Mouse (Mus musculus): ENCODE data around the gene N4bp1. TPM values are rescaled to one million over a fixed set of nuclear protein-coding genes. Genes with fewer than 3 reads are reported as not detected.

N4bp1 gene
- polyA plus RNA-seq, 1 experiment from 2014 or later = 12.5 TPM

DNA sequence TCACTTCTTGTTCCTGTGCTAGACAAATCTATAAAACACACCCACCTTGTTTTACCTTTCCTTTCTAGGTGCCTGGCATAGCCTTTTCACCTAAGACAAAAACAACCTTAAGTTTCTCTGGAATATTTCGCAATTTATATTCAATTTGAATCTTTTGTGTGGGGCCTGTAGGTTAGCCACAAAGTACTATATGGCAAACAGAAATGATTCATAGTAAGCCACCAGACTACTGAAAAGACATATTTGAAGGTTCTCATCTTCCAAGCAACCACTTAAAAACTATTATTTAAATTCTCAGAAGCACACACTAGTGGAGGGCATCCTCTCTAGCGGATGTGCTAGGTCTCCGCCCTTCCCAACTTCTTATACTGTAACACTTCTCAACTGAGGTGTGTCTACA lies 32.6 kb downstream of the N4bp1 start:
- no peaks in the 10 kb centered on the region for H3K4me1 ChIP-seq
- WGBS = 93% methylated on average over 3 of the region's 3 CpGs
- peaks cover 22% of the 10 kb centered on the region for H3K36me3 ChIP-seq
- no peak overlapping the region for H3K9ac ChIP-seq
- no peaks in the 10 kb centered on the region for H3K9me3 ChIP-seq
- no peaks in the 10 kb centered on the region for H3K27me3 ChIP-seq
- no peak for ATAC-seq (ENCODE audit: insufficient number of reproducible peaks, insufficient read depth, low FRiP score, low TSS enrichment)
- H3K4me2 ChIP-seq (replicated peaks) = no peak overlapping the region
- no peak overlapping the region for H3K27ac ChIP-seq
- H3K4me3 ChIP-seq = no peak overlapping the region

DNA sequence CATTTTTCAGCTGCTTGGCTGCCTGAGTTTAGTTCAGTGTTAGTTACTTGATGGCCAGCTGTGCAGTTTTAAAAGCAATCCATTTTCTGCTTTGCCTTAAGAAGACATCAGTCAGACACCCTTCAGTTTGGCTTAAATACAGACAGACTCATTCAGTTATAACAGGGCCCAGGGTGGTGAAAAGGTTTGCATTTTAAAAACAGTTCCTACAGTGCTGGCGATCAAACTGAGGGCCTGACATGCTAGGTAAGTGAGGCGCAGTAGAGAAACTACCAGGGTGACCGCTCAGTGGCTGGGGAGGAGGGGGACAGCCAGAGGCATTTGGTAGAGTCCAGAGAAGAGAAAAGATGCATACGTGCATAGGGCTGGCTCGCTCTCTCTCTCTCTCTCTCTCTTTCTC lies 36.2 kb downstream of the N4bp1 start:
- 85% methylated on average over 5 of the region's 5 CpGs for WGBS
- no peak overlapping the region for H3K4me3 ChIP-seq
- H3K9ac ChIP-seq = no peak overlapping the region
- no peaks in the 10 kb centered on the region for H3K9me3 ChIP-seq
- H3K36me3 ChIP-seq = peaks cover 45% of the 10 kb centered on the region
- H3K4me1 ChIP-seq = no peaks in the 10 kb centered on the region
- no peak for ATAC-seq (ENCODE audit: insufficient number of reproducible peaks, insufficient read depth, low FRiP score, low TSS enrichment)
- no peak overlapping the region for H3K27ac ChIP-seq
- H3K4me2 ChIP-seq (replicated peaks) = no peak overlapping the region
- H3K27me3 ChIP-seq = no peaks in the 10 kb centered on the region

GRCm38 (mm10) chr8:86848401-86848800 lies 36.7 kb downstream of the N4bp1 start:
- H3K9ac ChIP-seq = no peak overlapping the region
- H3K36me3 ChIP-seq = peaks cover 50% of the 10 kb centered on the region
- ATAC-seq (ENCODE audit: insufficient number of reproducible peaks, insufficient read depth, low FRiP score, low TSS enrichment) = no peak

GRCm38 (mm10) chr8:86847091-86847490 lies 38.0 kb downstream of the N4bp1 start:
- 48% methylated on average over 3 of the region's 3 CpGs for WGBS
- H3K4me3 ChIP-seq = no peak overlapping the region
- H3K4me2 ChIP-seq (replicated peaks) = no peak overlapping the region
- no peaks in the 10 kb centered on the region for H3K4me1 ChIP-seq
- no peak for ATAC-seq (ENCODE audit: insufficient number of reproducible peaks, insufficient read depth, low FRiP score, low TSS enrichment)
- H3K9ac ChIP-seq = no peak overlapping the region
- H3K36me3 ChIP-seq = peaks cover 63% of the 10 kb centered on the region
- no peaks in the 10 kb centered on the region for H3K9me3 ChIP-seq
- H3K27me3 ChIP-seq = no peaks in the 10 kb centered on the region
- no peak overlapping the region for H3K27ac ChIP-seq

More at GRCm38 (mm10) chr8:86848401-86848800, 36.7 kb downstream of the N4bp1 start:
- Histone ChIP-seq H3K4me1 (no peaks in the 10 kb centered on the region), H3K27ac (0 out of 2 replicates have a peak overlapping the region, but pooled peaks have one; percentile 30), H3K9me3 (no peaks in the 10 kb centered on the region), H3K27me3 (no peaks in the 10 kb centered on the region), H3K4me3 (no peak overlapping the region), H3K4me2 (replicated peaks) (no peak overlapping the region)
- WGBS = 87% methylated on average over 6 of the region's 6 CpGs

DNA sequence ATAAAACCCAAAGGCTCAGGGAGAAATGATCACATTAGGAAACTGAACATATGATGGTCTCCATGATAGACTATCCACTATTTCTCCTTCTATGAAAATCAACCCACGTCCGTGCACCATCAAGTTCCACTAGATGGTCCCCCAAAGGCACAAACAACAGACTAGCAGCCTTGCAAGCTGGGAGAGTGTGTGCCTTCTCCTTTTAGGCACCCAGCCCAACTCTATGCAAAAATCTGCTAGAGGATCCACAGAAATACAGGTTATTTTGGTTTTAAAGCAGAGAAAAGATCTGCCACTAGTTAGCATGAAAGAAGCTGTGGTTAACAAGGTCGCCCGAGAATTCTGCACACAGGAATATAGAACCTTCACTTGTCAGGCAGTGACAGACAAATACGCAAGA lies 39.2 kb downstream of the N4bp1 start:
- no peak overlapping the region for H3K27ac ChIP-seq
- ATAC-seq (ENCODE audit: insufficient number of reproducible peaks, insufficient read depth, low FRiP score, low TSS enrichment) = no peak
- H3K4me2 ChIP-seq (replicated peaks) = no peak overlapping the region
- no peaks in the 10 kb centered on the region for H3K4me1 ChIP-seq
- no peaks in the 10 kb centered on the region for H3K27me3 ChIP-seq
- H3K36me3 ChIP-seq = peaks cover 72% of the 10 kb centered on the region
- no peaks in the 10 kb centered on the region for H3K9me3 ChIP-seq
- H3K4me3 ChIP-seq = no peak overlapping the region
- H3K9ac ChIP-seq = no peak overlapping the region
- 93% methylated on average over 5 of the region's 5 CpGs for WGBS

DNA sequence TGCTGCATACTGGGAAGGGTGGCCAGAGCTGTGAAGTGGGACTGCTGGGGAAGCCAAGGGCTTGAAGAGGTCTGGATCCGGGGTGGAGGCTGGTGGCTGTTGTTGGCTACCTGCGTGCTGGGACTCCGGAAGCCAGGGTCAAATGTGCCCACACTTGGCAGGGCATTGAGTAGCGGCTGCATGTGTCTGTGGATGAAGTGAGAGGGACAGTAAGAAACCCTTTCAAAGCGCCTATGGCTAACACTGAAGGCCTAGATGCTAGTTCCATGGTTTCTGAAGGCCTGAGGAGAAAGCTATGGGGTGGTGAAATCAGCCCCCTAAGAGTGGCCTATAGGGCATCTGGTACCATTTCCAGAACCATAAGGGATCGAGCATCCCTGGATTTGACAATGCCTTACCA lies 40.2 kb downstream of the N4bp1 start:
- ATAC-seq (ENCODE audit: insufficient number of reproducible peaks, insufficient read depth, low FRiP score, low TSS enrichment) = no peak
- Histone ChIP-seq H3K27me3 (no peaks in the 10 kb centered on the region), H3K4me1 (no peaks in the 10 kb centered on the region), H3K4me3 (no peak overlapping the region), H3K27ac (no peak overlapping the region), H3K9ac (no peak overlapping the region), H3K9me3 (no peaks in the 10 kb centered on the region), H3K4me2 (replicated peaks) (no peak overlapping the region), H3K36me3 (peaks cover 78% of the 10 kb centered on the region)
- 93% methylated on average over 6 of the region's 6 CpGs for WGBS

- H3K4me1 ChIP-seq = no peaks in the 10 kb centered on the region
- H3K36me3 ChIP-seq = peaks cover 77% of the 10 kb centered on the region
- no peaks in the 10 kb centered on the region for H3K9me3 ChIP-seq
- H3K27ac ChIP-seq = no peak overlapping the region
- no peak overlapping the region for H3K9ac ChIP-seq
- H3K4me3 ChIP-seq = no peak overlapping the region
- H3K4me2 ChIP-seq (replicated peaks) = no peak overlapping the region
- 76% methylated on average over 8 of the region's 8 CpGs for WGBS
- H3K27me3 ChIP-seq = no peaks in the 10 kb centered on the region
- no peak for ATAC-seq (ENCODE audit: insufficient number of reproducible peaks, insufficient read depth, low FRiP score, low TSS enrichment)
These were observed 41.2 kb downstream of the N4bp1 start for GRCm38 (mm10) chr8:86843896-86844295.

- Histone ChIP-seq H3K4me2 (replicated peaks) (no peak overlapping the region), H3K9ac (no peak overlapping the region), H3K27ac (no peak overlapping the region), H3K36me3 (peaks cover 63% of the 10 kb centered on the region), H3K4me3 (no peak overlapping the region), H3K4me1 (no peaks in the 10 kb centered on the region), H3K27me3 (no peaks in the 10 kb centered on the region), H3K9me3 (no peaks in the 10 kb centered on the region)
- no peak for ATAC-seq (ENCODE audit: insufficient number of reproducible peaks, insufficient read depth, low FRiP score, low TSS enrichment)
- WGBS = 90% methylated on average over 8 of the region's 8 CpGs
These were observed 43.3 kb downstream of the N4bp1 start for GRCm38 (mm10) chr8:86841556-86842309.

DNA sequence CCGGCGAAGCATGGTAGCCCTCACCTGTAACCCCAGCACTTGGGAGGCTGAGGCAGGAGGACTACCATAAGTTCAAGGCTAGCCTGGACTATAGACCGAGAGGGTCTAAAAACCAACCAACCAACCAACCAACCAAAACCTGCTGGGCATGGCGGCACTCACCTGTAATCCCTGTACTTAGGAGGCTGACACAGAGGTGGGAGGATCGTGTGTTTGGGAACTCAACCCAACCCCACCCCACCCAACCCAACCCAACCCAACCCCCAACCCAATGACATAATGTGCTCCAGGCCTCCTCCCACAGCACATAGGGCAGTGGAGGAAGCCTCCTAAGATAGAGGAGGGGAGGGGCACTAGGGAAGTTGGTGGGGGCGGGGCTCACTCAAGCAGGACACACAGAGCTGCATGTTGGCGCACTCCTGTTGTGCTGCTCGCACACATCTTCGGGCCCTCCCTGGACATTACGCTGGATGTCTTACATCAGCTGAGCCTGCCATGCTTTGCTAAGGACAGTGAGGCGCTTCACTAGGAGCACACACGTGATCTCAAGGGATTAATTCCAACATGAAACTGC lies 44.9 kb downstream of the N4bp1 start:
- no peaks in the 10 kb centered on the region for H3K9me3 ChIP-seq
- H3K36me3 ChIP-seq = peaks cover 50% of the 10 kb centered on the region
- WGBS = 93% methylated on average over 12 of the region's 12 CpGs
- H3K27me3 ChIP-seq = no peaks in the 10 kb centered on the region
- H3K4me3 ChIP-seq = no peak overlapping the region
- no peak overlapping the region for H3K27ac ChIP-seq
- no peak overlapping the region for H3K4me2 ChIP-seq (replicated peaks)
- H3K4me1 ChIP-seq = no peaks in the 10 kb centered on the region
- no peak for ATAC-seq (ENCODE audit: insufficient number of reproducible peaks, insufficient read depth, low FRiP score, low TSS enrichment)
- H3K9ac ChIP-seq = no peak overlapping the region

GRCm38 (mm10) chr8:86838707-86839438 lies 46.2 kb downstream of the N4bp1 start:
- Histone ChIP-seq H3K4me2 (replicated peaks) (no peak overlapping the region), H3K27me3 (no peaks in the 10 kb centered on the region), H3K4me3 (no peak overlapping the region), H3K36me3 (peaks cover 41% of the 10 kb centered on the region), H3K9ac (no peak overlapping the region), H3K4me1 (no peaks in the 10 kb centered on the region), H3K9me3 (no peaks in the 10 kb centered on the region), H3K27ac (no peak overlapping the region)
- ATAC-seq (ENCODE audit: insufficient number of reproducible peaks, insufficient read depth, low FRiP score, low TSS enrichment) = no peak
- 95% methylated on average over 6 of the region's 6 CpGs for WGBS

- no peak overlapping the region for H3K27ac ChIP-seq
- ATAC-seq (ENCODE audit: insufficient number of reproducible peaks, insufficient read depth, low FRiP score, low TSS enrichment) = no peak
- no peaks in the 10 kb centered on the region for H3K9me3 ChIP-seq
- peaks cover 25% of the 10 kb centered on the region for H3K36me3 ChIP-seq
- no peaks in the 10 kb centered on the region for H3K4me1 ChIP-seq
- no peak overlapping the region for H3K9ac ChIP-seq
- WGBS = 79% methylated on average over 2 of the region's 2 CpGs
- H3K4me3 ChIP-seq = no peak overlapping the region
- H3K4me2 ChIP-seq (replicated peaks) = no peak overlapping the region
- H3K27me3 ChIP-seq = no peaks in the 10 kb centered on the region
These were observed 47.8 kb downstream of the N4bp1 start for GRCm38 (mm10) chr8:86837234-86837633.

DNA sequence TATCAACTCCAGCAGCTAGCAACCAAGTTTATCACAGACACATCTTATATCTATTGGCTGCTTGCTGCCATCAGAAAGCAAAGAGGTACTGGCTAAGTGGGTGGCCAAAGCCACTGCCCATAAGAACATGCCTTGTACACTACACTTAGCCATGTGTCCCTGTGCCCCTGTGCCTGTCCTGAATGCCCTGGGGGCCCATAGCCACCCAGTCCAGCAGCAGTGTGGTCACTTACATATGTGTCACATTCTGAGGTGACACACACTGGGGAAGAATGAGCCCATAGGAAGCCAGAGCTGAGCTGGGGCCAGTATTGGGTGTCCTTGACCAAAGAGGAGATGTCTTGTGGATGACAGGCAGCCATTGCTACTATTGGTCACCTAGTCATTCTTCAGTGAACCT lies 49.2 kb downstream of the N4bp1 start:
- H3K4me2 ChIP-seq (replicated peaks) = no peak overlapping the region
- no peak for ATAC-seq (ENCODE audit: insufficient number of reproducible peaks, insufficient read depth, low FRiP score, low TSS enrichment)
- H3K9ac ChIP-seq = no peak overlapping the region
- H3K9me3 ChIP-seq = no peaks in the 10 kb centered on the region
- H3K27me3 ChIP-seq = no peaks in the 10 kb centered on the region
- H3K36me3 ChIP-seq = peaks cover 11% of the 10 kb centered on the region
- H3K4me3 ChIP-seq = no peak overlapping the region
- no peak overlapping the region for H3K27ac ChIP-seq
- H3K4me1 ChIP-seq = no peaks in the 10 kb centered on the region

Measured in embryonic facial prominence, embryonic 12.5 days (tissue).